8 mouse cellular contexts compared by ENCODE assay signal in the genomic region with DNA sequence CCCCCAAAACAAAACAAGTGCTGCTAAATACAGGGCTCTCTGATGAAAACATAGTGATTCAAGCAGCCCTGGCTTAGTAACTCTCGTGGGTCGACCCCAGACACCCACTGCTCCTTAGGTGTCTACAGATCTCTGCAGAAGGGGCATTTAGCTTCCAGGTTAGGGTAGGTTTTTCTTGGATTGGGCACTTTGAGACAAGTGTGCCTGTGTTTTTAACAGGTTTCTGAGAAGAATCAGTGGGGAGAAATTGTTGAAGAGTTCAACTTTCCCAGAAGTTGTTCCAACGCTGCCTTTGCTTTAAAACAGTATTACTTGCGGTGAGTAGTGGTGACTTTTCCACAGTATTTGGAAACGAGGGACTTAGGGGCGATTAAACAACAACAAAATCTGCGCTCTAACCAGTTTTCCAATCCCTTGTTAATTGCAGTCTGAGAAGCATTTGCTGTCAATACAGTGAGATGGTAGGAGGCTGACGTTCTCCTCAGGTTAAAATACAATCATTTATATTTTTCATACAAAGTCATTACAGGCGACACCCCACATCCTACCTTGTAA. TPM values are rescaled to one million over a fixed set of nuclear protein-coding genes. Genes with fewer than 3 reads are reported as not detected.
DNase-seq lines count a peak whose midpoint lies in the region; ATAC-seq and TF ChIP-seq lines count a peak whose summit lies in the region.

No protein-coding gene starts in this region.

- H3K9me3 ChIP-seq in heart, embryonic 10.5 days: no peaks in the 10 kb centered on the region
- H3K9me3 ChIP-seq in E14TG2a.4 (ENCODE audit: low read length): no peaks in the 10 kb centered on the region
- H3K9me3 ChIP-seq in forebrain, postnatal 0 days (ENCODE audit: low read length): no peaks in the 10 kb centered on the region
- H3K9me3 ChIP-seq in midbrain, embryonic 10.5 days (replicated peaks): no peaks in the 10 kb centered on the region

- WGBS in heart, embryonic 10.5 days: 9% methylated on average over 9 of the region's 9 CpGs
- under 1% methylated on average over 9 of the region's 9 CpGs for WGBS in forebrain, postnatal 0 days
- WGBS in midbrain, embryonic 10.5 days: 9% methylated on average over 9 of the region's 9 CpGs

- DNase-seq in heart, embryonic 10.5 days (ENCODE audit: low spot score): no peak
- no peak for DNase-seq in heart, postnatal 25 days (ENCODE audit: low spot score)
- peak; percentile 34 for DNase-seq in forebrain, postnatal 0 days
- no peak for DNase-seq in midbrain, embryonic 10.5 days (ENCODE audit: low spot score)
- no peak for DNase-seq in right cerebral cortex, postnatal 10 days (ENCODE audit: low spot score in 2 of 2)
- DNase-seq in adrenal gland, adult 8-10 months: no peak

- no peak for TF ChIP-seq CTCF in E14TG2a.4 (conservative IDR thresholded peaks at IDR 0.05; ENCODE audit: low read length)
- TF ChIP-seq CTCF in forebrain, postnatal 0 days (IDR thresholded peaks at IDR 0.05; ENCODE audit: low read depth): no peak

- peak overlapping the region; percentile 93 for H3K9ac ChIP-seq in forebrain, postnatal 0 days

- peak overlapping the region; percentile 78 for H3K4me2 ChIP-seq in forebrain, postnatal 0 days (ENCODE audit: low read depth)

- H3K4me1 ChIP-seq in heart, embryonic 10.5 days: peaks cover 5% of the 10 kb centered on the region; the same call in 1 of the 2 replicates
- H3K4me1 ChIP-seq in E14TG2a.4 (replicated peaks; ENCODE audit: low read depth, low read length): peaks cover 28% of the 10 kb centered on the region
- peaks cover 15% of the 10 kb centered on the region; the same call in 1 of the 2 replicates for H3K4me1 ChIP-seq in forebrain, postnatal 0 days (ENCODE audit: insufficient read depth)
- peaks cover 25% of the 10 kb centered on the region for H3K4me1 ChIP-seq in midbrain, embryonic 10.5 days

- ATAC-seq in forebrain, postnatal 0 days: no peak
- no peak for ATAC-seq in granulocyte monocyte progenitor cell, adult 5-6 weeks (replicated peaks; ENCODE audit: poor library complexity, severe bottlenecking)

- H3K36me3 ChIP-seq in heart, embryonic 10.5 days: peaks cover 10% of the 10 kb centered on the region; the same call in 1 of the 2 replicates
- H3K36me3 ChIP-seq in E14TG2a.4 (ENCODE audit: insufficient read depth, low read length): peaks cover 13% of the 10 kb centered on the region; the same call in 1 of the 2 replicates
- no peaks in the 10 kb centered on the region for H3K36me3 ChIP-seq in forebrain, postnatal 0 days (ENCODE audit: insufficient read depth)
- peaks cover 29% of the 10 kb centered on the region for H3K36me3 ChIP-seq in midbrain, embryonic 10.5 days

- H3K27me3 ChIP-seq in heart, embryonic 10.5 days (ENCODE audit: insufficient read depth, poor library complexity, severe bottlenecking): no peaks in the 10 kb centered on the region
- no peaks in the 10 kb centered on the region for H3K27me3 ChIP-seq in E14TG2a.4 (ENCODE audit: insufficient read depth, low read length)
- no peaks in the 10 kb centered on the region for H3K27me3 ChIP-seq in forebrain, postnatal 0 days (ENCODE audit: insufficient read depth, low read length)
- H3K27me3 ChIP-seq in midbrain, embryonic 10.5 days (ENCODE audit: low read depth, poor library complexity, severe bottlenecking): no peaks in the 10 kb centered on the region

- H3K27ac ChIP-seq in heart, embryonic 10.5 days: peak overlapping the region; percentile 100
- H3K27ac ChIP-seq in forebrain, postnatal 0 days (ENCODE audit: low read depth, low read length): peak overlapping the region; percentile 100
- H3K27ac ChIP-seq in midbrain, embryonic 10.5 days (replicated peaks): peak overlapping the region; percentile 100

- peak overlapping the region; percentile 89 for H3K4me3 ChIP-seq in heart, embryonic 10.5 days
- peak overlapping the region; percentile 92 for H3K4me3 ChIP-seq in E14TG2a.4 (replicated peaks; ENCODE audit: low read length)
- peak overlapping the region; percentile 97 for H3K4me3 ChIP-seq in forebrain, postnatal 0 days (ENCODE audit: low read depth, low read length)
- peak overlapping the region; percentile 79 for H3K4me3 ChIP-seq in midbrain, embryonic 10.5 days

- intact Hi-C loops in heart, postnatal 25 days (cut with DNase I): loop anchor here (5.0 to 10.0 kb wide), 5 partner anchors 88 to 527 kb away; no protein-coding TSS in a partner anchor

RNA-seq across cellular contexts. Expression of gene Arid2, which starts 1.6 kb away (rescaled TPM):
- 18.3 and 22.0 TPM in 2 replicates for polyA plus RNA-seq in heart, embryonic 10.5 days (2016; fragmentation: Nextera tagmentation; extraction: Ambion mirVana)
- total RNA-seq in heart, postnatal 25 days (2021): 10 to 100 TPM; 21.0 to 26.9 TPM
- 32.2 and 49.9 TPM in 2 replicates for total RNA-seq in forebrain, postnatal 0 days (2014; rRNA removed)
- 7.8 and 10.7 TPM in 2 replicates for polyA plus RNA-seq in forebrain, postnatal 0 days (2015; fragmentation: Nextera tagmentation; extraction: Ambion mirVana)
- 26.2 and 27.6 TPM in 2 replicates for polyA plus RNA-seq in midbrain, embryonic 10.5 days (2016; fragmentation: Nextera tagmentation; extraction: Ambion mirVana)
- total RNA-seq in granulocyte monocyte progenitor cell, adult 5-6 weeks (2014; fragmentation: Nextera tagmentation): 41.7 and 64.9 TPM in 2 replicates
- total RNA-seq in granulocyte monocyte progenitor cell, adult 5-6 weeks (2017): 33.8 and 38.6 TPM in 2 replicates
- total RNA-seq in adrenal gland, adult 8-10 months (2022): 10 to 100 TPM; 39.0 to 55.2 (median 46.1) TPM
